In the genomic region with DNA sequence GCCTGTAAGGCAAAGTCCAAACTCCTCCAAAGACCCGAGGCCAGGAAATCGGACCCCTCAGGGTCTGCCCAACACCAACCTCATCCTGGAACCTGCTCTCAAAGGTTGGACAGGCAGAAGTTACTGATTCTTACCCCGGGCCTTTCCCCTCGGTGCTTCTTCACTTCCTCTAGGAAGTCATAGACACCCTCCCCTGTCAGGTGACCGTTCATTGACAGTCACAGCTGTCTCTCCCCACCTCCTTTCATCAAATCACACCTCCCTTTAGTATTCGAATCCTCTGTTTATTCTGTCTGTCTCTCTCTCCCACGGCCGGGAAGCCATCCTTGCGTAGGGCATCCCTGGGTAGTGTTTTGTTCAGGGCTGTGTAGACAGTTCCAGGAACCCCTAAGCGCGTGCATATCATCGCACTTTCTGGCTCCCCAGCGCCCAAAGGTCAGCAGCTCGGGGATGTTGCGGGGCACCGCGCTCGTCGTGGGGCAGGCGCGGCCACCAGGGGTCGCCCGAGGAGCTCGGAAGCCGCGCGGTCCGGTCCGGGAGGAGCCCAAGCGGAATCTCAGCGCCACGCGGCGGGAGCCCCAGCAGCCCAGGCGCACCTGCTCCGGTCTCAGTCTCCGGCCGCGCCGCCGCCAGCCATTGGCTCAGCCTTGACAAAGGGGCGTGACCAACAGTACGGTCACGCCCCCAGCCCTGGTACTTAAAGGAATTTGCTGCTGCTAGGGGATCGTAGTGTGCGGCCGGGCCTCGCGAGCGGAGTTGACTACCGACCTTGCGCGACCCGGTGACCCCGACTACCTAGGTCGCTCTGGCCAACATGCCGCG, we compare ENCODE assay signal across 7 mouse cellular contexts. TPM values are rescaled to one million over a fixed set of nuclear protein-coding genes. Genes with fewer than 3 reads are reported as not detected.
DNase-seq lines count a peak whose midpoint lies in the region; ATAC-seq and TF ChIP-seq lines count a peak whose summit lies in the region.

Gene Snai1, plus strand, starts transcription at position 720 of the 822 bp plus-strand sequence.

- H3K4me2 ChIP-seq in intestine, embryonic 16.5 days (ENCODE audit: low read depth, low read length), result peak within 1 kb of the TSS; percentile 95
- H3K4me2 ChIP-seq in midbrain, embryonic 12.5 days (replicated peaks), result peak within 1 kb of the TSS; percentile 85

- peak; percentile 71 for TF ChIP-seq CTCF in small intestine, adult 2 months (IDR thresholded peaks at IDR 0.05; ENCODE audit: extremely low read depth, insufficient read length, insufficient replicate concordance, low read depth, low read length)

- H3K4me3 ChIP-seq in intestine, embryonic 16.5 days (ENCODE audit: low read length), result peak within 1 kb of the TSS; percentile 61
- peak within 1 kb of the TSS; percentile 47 for H3K4me3 ChIP-seq in midbrain, embryonic 12.5 days
- peak within 1 kb of the TSS; percentile 64 for H3K4me3 ChIP-seq in small intestine, adult 2 months (ENCODE audit: low read depth, low read length)

- H3K4me1 ChIP-seq in intestine, embryonic 16.5 days (ENCODE audit: control insufficient read depth, insufficient read depth, low read length), result peaks cover 25% of the 10 kb centered on the region
- H3K4me1 ChIP-seq in midbrain, embryonic 12.5 days, result peaks cover 41% of the 10 kb centered on the region
- H3K4me1 ChIP-seq in small intestine, adult 2 months (ENCODE audit: control insufficient read depth, insufficient read depth, insufficient read length, low read length), result peaks cover 11% of the 10 kb centered on the region

- H3K9ac ChIP-seq in intestine, embryonic 16.5 days (ENCODE audit: low read depth, low read length), result peak within 1 kb of the TSS; percentile 82
- peak within 1 kb of the TSS; percentile 32 for H3K9ac ChIP-seq in midbrain, embryonic 12.5 days (replicated peaks)

- DNase-seq in adrenal gland, adult 8-10 months, result peak; percentile 94
- peak; percentile 96 for DNase-seq in embryo, embryonic 9.5 days (ENCODE audit: extremely low spot score)
- DNase-seq in gastrocnemius, postnatal 4 days (ENCODE audit: low spot score in 2 of 2), result peak; percentile 95 to 96
- peak; percentile 70 to 76 for DNase-seq in left cerebral cortex, postnatal 36 days (ENCODE audit: low spot score in 2 of 2)

- H3K9me3 ChIP-seq in intestine, embryonic 16.5 days (ENCODE audit: control insufficient read depth, low read length), result no peaks in the 10 kb centered on the region
- no peaks in the 10 kb centered on the region for H3K9me3 ChIP-seq in midbrain, embryonic 12.5 days

- WGBS in intestine, embryonic 16.5 days, result under 1% methylated on average over 58 of the region's 58 CpGs
- 2% methylated on average over 58 of the region's 58 CpGs for WGBS in midbrain, embryonic 12.5 days
- WGBS in small intestine, adult 2 months, result under 1% methylated on average over 58 of the region's 58 CpGs

- H3K27ac ChIP-seq in intestine, embryonic 16.5 days (ENCODE audit: low read length), result peak within 1 kb of the TSS; percentile 47; the same call in 1 of the 2 replicates
- no peak within 1 kb of the TSS for H3K27ac ChIP-seq in midbrain, embryonic 12.5 days (replicated peaks)
- H3K27ac ChIP-seq in small intestine, adult 2 months (ENCODE audit: insufficient read depth, low read depth, low read length), result peak within 1 kb of the TSS; percentile 21

- peak; percentile 98 for ATAC-seq in intestine, embryonic 16.5 days
- peak; percentile 92 for ATAC-seq in midbrain, embryonic 12.5 days (ENCODE audit: low FRiP score, low read depth)

- intact Hi-C loops in left cerebral cortex, postnatal 36 days (cut with DNase I), result loop anchor here (1.0 to 10.0 kb wide), 2 partner anchors 68 to 357 kb away; no protein-coding TSS in a partner anchor

- no peaks in the 10 kb centered on the region for H3K36me3 ChIP-seq in intestine, embryonic 16.5 days (ENCODE audit: control insufficient read depth, insufficient read depth, low read length)
- no peaks in the 10 kb centered on the region for H3K36me3 ChIP-seq in midbrain, embryonic 12.5 days
- peaks cover 1% of the 10 kb centered on the region; the same call in 1 of the 2 replicates for H3K36me3 ChIP-seq in small intestine, adult 2 months (ENCODE audit: control insufficient read depth, insufficient read depth, low read length)

- 0 out of 2 replicates have a peak, but pooled peaks cover 2% of the 10 kb centered on the region for H3K27me3 ChIP-seq in intestine, embryonic 16.5 days (replicated peaks; ENCODE audit: control insufficient read depth, insufficient read depth, low read length)
- peaks cover 85% of the 10 kb centered on the region for H3K27me3 ChIP-seq in midbrain, embryonic 12.5 days
- H3K27me3 ChIP-seq in small intestine, adult 2 months (ENCODE audit: control insufficient read depth, insufficient read depth, low read length), result no peaks in the 10 kb centered on the region

- TF ChIP-seq POLR2A in small intestine, adult 2 months (IDR thresholded peaks at IDR 0.05; ENCODE audit: low read depth, low read length), result peak; percentile 91

RNA-seq across cellular contexts. Expression of gene Snai1, which starts in this region (rescaled TPM):
- total RNA-seq in adrenal gland, adult 8-10 months (2022), result 1 to 10 TPM; 6.5 to 9.1 (median 7.6) TPM
- total RNA-seq in gastrocnemius, postnatal 4 days (2021), result 1 to 10 TPM; 6.3 to 7.0 TPM
- 15.6 TPM in 2 replicates for polyA plus RNA-seq in intestine, embryonic 16.5 days (2015; fragmentation: Nextera tagmentation; extraction: Ambion mirVana)
- under 1 TPM; 0.52 to 0.88 TPM for total RNA-seq in left cerebral cortex, postnatal 36 days (2021)
- 15.3 and 24.6 TPM in 2 replicates for polyA plus RNA-seq in midbrain, embryonic 12.5 days (2016; fragmentation: Nextera tagmentation; extraction: Ambion mirVana)
- polyA plus RNA-seq in small intestine, adult 2 months (2012; rRNA removed), result 12.1 and 13.2 TPM in 2 replicates

Comparison
In these comparisons a context has a peak if more than half of its experiments do, and no peak if none do; other contexts are left out.
1. Peak in DNase-seq in left cerebral cortex, postnatal 36 days; RNA of the gene not detected or under 1 TPM.